Mouse (Mus musculus) thymus, postnatal 25 days (tissue): ENCODE results near the gene Zbed5.
"Not testable (repeated sequence)": the region's sequence is repeated elsewhere in the genome, so short reads cannot be mapped to it uniquely, and the experiment has no call there.

Experiments used
- DNase-seq: peaks from one replicate; pipeline ENCODE4 v3.0.0; 2022

Zbed5 gene

DNA sequence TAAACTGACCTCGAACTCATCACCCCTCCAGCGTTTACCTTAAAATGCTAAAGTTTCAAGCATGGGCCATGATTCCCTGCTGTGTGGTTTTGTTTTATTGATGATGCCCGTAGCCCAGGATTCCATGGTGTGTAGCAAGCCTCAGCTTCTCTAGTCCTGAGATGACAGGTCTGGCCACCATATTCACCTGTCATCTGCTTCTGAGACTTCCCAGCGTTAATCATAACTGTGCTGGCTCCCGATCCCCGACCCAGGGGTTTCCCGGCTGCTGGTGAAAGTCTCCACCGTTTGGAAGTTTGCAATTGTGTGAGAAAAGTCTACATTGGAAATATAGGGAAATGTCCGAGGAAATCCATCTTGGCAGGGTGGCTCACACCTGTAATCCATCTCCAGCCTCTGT lies 13.6 kb downstream of the Zbed5 start:
- no peak for DNase-seq

DNA sequence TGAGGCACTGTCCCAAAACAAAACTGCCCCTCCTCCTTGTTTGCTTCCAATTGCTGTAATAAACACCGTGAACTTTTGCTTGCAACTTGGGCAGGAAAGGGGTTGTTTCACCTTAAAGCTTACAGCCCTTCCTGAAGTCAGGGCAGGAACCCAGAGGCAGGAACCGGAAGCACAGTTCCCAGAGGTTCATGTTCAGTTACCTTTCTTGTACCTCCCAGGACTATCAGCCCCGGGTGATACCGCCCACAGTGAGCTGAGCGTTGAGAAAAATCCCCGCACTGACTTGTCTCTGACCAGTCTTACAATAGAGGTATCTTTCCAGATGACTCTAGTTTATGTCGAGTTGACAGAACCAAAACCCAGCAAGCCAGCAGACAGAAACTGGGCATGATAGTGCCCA lies 14.1 kb downstream of the Zbed5 start:
- DNase-seq, result no peak

DNA sequence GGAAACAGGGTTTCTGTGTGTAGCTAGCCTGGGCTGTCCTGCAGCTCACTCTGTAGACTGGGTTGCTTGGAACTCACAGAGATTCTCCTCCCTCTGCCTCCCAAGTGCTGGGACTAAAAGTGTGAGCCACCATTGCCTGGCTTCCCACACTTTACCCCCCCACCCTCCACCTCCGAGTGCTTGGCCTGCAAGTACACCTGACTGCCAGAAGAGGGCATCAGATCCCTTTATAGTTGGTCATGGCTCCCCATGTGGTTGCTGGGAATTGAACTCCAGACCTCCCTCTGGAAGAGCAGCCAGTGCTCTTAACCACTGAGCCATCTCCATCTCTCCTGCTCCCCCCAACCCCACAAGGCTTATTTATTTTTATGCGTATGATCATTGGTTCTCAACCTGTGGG lies 18.5 kb downstream of the Zbed5 start:
- peak; percentile 18 for DNase-seq

DNA sequence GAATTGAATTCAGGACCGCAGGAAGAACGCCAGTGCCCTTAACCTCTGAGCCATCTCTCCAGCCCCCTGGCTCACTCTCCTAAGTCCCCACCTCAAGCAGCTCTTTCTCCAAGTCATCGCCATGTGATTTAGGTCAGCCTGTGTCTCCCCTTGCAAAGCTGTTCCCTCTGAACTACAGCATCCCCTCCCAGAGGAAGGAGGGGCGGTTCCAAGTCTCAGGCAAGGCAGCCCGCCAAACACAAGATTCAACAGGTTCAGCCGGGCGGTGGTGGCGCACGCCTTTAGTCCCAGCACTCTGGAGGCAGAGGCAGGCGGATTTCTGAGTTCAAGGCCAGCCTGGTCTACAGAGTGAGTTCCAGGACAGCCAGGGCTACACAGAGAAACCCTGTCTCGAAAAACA lies 20.0 kb downstream of the Zbed5 start:
- not testable (repeated sequence) for DNase-seq

DNA sequence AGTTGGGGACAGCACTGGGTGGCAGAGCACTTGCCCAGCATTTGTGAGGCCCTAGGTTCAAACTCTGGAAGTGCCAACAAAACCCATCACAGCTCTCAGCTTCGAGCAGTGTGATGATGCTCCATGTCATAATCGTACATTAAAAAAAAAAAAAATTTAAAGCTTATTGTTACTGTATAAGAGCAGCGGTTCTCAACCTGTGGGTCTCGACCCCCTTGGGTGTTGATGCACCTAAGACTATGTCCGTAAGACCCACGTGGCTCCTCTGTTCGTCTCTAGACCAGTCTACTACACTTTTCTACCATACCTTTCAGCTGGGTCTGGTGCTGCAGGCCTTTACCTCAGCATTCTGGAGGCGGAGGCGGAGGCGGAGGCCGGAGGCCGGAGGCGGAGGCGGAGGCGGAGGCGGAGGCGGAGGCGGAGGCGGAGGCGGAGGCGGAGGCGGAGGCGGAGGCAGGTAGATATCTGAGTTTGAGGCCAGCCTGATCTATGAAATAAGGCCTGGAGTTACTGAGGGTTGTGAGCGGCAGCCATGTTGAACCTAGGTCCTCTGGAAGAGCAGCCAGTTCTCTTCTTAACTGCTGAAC lies 22.6 kb downstream of the Zbed5 start:
- no peak for DNase-seq

DNA sequence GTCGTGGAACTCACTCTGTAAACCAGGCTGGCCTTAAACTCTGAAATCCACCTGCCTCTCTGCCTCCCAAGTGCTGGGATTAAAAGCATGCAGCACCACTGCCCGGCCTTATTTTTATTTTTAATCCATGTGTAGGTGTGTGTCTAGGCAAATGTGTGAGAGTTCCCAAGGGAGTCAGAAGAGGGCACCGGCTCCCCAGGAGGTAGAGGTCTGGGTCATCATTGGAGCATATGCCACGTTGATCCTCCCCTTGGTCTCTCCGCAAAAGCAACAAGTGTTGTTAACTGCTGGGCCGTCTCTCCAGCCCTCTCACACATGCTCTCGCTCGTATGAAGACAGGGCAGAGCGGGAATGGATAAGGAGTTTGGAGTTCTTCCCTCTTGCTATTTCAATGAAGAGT lies 23.2 kb downstream of the Zbed5 start:
- DNase-seq, result no peak

DNA sequence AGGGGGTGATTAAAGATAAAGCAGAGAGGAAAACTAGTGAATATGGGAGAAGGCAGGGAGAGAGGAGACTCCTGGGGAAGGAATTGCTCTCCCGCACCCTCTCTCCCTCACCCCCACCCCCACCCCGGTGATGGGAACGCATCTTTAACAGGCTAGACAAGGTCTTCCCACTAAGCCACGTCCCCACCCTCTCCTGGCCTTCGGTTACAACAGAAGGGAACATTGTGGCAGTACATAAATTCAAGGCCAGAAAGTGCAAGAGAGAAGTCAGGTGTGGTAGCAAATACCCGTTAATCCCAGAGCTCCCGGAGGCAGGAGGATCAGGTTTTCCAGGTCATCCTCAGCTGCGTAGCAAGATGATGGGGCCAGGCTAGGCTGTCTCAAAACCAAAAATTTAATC lies 23.8 kb downstream of the Zbed5 start:
- DNase-seq, result no peak

DNA sequence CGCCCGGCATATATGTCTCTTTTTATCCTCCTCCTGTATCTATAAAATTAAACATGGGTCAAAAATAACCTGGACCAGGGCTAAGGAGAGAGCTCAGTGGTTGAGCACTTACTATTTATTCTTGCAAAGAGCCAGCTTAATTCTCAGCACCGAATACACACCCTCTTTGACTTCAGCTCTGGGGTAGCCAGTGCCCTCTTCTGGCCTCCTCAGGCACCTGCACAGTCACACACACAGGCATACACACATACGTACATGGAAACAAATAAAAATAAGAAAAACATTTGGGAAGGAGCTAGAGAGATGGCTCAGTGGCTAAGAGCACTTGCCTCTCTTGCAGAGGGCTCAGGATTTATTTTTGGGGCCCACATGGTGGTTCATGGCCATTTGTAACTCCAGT lies 26.4 kb downstream of the Zbed5 start:
- no peak for DNase-seq

DNA sequence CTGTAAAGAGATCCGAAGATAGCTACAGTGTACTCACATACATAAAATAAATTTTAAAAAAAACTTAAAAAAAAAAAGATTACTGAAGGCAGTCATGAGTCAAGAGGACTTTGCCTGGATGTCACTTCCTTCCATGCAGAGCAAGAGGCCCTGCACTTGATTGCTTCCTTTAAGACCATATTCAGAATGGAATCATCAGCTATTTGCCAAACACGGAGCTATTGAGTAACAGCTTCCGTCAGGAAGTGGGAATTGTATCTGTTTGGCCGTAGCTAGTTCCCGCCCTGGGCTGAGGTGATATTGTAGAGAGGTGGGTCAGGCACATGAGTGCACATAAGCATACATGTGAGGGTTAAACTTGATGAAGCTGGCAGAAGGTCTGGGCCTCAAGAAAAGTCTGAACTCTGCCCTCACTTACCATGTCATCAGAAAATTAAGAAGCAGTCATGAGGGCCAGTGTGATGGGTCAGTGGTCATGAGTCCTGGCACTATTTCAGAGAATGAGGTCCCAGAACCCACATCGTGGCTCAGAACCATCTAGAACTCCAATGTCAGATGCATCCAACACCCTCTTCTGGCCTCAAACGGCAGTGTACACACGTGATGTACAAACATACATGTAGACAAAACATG lies 29.4 kb downstream of the Zbed5 start:
- DNase-seq, result no peak

DNA sequence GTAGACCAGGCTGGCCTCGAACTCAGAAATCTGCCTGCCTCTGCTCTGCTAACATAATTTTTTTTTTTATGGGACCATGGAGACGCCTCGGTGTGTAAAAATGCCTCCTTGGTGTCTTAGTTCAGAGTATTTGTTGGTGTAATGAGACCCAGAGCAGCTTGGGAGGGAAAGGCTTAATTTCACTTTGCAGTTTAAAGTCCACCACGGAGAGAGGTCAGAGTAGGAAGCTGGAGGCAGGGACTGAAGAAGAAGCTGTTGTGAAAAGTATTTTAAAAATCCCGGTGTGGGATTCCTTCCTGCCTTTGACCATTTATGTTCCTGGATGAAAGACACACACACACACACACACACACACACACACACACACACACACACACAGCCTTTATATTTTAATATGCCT lies 30.4 kb downstream of the Zbed5 start:
- DNase-seq, result no peak

DNA sequence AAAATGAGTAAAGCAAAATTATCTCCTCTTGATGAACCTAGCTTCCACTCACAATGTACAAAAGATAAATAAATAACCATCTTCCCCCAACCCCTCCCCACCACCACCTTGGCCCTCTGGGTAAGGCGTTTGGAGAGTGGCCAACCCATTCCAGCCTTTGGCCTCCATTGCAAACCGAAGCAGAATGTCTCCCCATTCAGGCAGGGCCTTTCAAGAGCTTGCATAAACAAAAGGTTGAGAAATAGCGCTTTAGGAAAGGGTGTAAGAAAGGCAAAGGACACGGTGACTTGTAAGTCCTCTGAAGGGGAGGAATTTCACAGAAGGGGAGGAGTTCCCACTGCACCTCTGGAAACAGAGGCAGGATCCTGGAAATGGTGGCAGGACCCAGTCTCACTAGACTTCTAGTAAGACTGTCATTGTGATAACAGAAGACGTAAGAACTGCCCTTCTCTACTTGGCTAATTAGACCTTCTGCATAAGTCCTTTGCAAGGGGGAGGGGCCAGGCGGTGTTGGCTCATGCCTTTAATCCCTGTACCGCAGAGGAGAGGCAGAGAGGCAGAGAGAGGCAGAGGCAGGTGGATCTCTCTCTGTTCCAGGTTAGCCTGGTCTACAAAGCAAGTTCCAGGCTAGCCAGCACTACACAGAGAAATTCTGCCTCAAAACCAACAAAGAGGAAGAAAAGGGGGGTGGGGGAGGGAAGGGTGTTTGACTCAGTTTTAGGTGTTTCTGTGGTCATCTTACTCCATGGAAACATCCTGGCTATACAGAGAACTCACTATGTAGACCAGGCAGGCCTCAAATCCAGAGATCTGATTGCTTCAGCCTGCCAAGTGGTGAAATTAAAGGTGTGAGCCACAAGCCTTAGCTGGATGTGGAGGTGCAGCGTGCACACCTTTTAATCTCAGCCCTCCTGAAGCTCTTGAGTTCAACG lies 34.7 kb downstream of the Zbed5 start:
- no peak for DNase-seq

DNA sequence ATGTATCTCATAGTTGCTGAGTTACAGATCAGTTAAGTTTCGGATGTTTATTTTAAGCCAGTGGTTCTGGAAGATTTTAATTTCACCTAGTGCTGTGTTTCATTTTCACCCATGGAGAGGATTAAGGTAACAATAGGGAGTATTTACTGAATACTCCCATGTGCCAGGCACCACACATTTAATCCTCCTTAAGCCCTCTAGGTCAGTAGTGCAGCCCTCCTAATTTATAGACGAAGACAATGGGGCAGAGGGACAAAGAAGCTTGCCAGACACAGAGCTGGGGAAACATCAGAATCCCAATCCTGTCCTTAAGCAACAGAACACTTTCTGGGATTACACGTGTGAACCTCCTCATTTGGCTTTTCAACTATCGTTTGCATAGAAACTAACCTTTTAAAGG lies 41.4 kb downstream of the Zbed5 start:
- no peak for DNase-seq

DNA sequence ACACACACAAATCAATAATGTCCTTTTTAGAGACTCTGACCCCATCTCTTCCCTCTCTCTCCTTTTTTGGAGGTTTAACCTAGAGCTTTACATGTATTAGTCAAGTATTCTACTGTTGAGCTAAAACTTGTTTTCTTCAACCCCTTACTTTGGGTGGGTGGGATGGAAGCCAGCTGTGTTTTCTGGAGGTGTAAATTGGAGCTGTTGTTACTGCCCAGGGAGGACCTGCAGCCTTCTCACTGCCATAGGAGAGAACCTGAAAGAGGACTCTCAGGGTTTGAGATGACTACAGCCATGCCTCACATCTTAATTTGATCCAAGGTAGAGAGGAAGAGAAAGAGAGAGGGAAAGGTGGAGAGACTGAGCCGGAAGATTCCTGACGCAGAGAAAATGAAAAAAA lies 44.8 kb downstream of the Zbed5 start:
- no peak for DNase-seq

DNA sequence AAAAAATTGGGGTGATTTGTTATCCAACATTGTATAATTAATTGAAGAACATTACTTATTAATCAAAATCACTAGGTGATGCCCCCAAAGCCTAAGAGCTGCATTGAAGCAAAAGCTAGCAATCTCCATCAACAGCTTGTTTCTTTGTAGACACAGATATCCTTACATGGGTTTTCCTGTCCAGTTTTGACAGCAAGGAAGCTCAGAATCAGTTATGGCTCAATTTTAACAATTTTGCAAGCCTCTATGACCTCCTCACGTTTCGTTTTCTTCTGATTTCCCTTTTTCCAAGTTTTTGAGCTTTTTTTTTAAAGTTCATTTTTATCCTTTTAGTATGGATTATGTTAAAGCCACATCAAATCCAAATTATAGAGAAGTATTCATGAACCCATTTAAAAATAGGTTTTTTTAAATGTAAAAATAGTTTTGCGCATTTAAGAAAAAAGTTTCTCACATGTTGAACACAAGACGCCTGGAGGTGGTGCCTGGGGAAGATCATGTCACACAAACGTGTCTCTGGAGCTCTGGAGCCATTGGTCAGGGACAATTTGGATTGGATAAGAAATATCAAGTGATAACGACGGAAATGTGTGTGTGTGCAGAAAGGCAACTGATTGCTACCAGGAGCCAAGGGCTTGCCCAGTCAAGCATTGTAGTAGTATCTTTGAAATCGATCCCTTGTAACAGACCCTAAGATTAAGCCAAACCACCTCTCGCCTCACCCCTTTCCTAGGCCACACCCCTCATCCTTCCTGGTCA lies 45.4 kb downstream of the Zbed5 start:
- no peak for DNase-seq

DNA sequence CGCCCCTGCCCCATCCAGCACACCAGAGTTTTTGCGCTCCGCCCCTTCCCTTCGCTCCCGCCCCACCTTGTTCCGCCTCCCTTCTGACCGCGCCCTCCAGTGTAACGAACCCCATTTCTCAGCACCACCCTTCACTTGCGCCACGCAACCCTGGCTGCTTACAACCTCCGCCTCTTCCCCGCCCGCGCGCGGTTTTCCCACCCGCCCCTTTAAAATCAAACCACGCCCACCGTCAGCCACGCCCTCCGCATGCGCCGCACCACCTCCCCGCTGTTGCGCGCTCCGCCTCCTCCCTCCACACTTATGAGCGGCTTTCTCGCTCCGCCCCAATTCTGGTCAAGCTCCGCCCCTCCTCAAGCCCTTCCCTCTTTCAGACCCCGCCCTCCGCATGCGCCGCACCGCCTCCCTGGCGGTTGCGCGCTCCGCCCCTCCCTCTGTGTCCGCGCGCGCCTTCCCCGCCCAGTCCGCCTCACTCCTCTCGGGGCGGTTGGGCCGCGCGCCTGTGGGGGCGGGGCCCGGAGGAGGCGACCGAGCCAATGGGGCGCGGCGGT lies 46.0 kb downstream of the Zbed5 start, which contains the start of gene Vkorc1l1:
Gene Vkorc1l1, plus strand, starts transcription at position 476 of the 551 bp plus-strand sequence.
- peak; percentile 99 for DNase-seq

DNA sequence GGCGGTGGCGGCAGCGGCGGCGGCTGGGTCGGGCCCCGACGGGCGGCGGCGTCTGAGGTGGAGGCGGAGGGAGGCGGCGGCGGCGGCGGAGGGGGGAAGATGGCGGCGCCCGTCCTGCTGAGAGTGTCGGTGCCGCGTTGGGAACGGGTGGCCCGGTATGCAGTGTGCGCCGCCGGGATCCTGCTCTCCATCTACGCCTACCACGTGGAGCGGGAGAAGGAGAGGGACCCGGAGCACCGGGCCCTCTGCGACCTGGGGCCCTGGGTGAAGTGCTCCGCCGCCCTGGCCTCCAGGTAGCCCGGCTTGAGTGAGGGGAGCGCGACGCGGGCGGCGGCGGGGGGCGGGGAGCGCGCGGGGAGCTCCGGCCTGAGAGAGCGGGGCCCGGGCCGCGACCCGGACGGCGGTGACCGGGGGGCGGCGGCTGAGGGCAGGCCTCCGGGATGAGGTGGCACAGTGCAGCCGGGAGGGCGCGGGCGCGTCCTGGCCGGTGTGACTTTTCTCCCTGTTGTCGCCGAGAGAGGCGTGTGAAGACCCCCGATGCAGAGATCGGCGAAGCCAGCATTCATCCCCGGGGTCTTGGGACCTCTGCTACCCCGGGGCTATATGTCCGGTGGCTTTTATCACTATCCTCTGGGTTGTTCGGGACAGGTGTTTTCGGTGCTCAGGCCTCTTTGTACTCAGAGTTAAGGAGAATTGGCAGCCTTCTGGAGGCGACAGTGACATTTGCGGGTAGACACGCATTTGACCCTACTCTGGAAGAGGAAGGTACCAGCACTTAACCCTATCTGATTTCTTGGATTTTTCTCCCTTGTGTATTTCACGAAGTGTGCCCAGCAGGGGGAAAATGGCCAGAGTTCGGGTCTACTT lies 46.8 kb downstream of the Zbed5 start:
- DNase-seq, result peak; percentile 48

DNA sequence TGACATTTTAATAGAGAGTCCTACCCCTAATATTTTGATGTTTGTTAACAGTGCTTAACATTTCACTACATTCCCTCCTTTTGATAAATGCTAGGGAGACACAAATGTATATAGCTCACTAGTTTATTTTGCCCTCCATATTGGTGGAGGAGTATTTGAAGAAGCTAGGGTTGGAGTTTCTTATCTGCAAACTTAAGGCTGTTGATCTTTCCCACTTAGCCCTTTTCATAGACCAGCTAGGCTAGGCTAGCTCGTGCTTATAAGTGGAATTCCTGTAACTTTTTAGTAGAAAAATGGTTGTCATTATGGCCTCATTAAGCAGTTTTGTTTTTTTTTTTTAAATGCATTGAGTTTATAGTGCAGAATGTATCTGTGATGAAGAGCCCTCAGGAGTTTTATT lies 47.9 kb downstream of the Zbed5 start:
- no peak for DNase-seq

DNA sequence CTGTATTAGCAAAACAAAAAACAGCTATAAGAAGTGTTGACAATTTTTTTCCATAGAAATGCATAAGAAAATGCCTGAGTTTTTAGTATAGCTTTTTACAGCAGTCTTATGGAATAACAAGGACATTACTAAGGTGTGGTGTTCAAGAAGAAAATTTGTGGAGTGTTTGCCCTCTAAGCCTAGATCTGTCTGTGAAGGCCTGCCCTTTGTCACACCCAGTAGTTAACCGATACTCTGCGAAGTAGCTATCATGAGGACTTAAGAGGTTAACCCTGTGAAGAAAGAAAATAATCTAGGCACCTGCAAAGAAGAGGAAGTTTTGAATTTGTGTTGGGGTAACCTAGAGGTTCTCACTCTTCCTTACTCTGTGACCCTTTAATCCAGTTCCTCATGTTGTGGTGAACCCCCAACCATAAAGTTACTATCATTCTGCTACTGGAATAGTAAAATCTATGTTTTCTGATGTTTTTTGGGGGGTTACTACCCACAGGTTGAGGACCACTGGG lies 52.1 kb downstream of the Zbed5 start:
- DNase-seq, result no peak

DNA sequence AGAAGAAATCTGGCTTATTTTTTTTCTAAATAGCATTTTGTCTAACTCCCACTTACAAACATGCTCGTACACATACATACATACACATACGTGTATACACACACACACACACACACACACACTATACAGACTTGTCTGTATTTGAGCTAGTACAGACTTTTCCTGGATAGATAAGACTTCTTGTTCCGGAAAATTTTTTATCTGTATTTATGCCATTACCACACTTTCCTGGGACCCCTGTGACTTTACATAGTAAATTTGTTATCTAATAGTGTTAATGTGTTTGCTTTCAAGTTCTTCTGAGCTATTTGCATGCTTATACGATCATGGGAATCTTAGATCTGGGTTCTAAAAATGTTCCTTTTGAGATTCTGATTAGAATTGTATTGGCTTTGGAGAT lies 56.6 kb downstream of the Zbed5 start:
- DNase-seq, result no peak
